ENCODE assay signal across 26 mouse cellular contexts in genomic region chr17:46477286-46477685, GRCm38 (mm10). TPM values are rescaled to one million over a fixed set of nuclear protein-coding genes. Genes with fewer than 3 reads are reported as not detected.
"Had no signal": no experiment of that assay in that cellular context is flagged by ENCODE, and none has a peak within 500 bp of the region (broad histone marks: within the 10 kb centered on the region; RNA-seq: fewer than 3 reads in every experiment).

No protein-coding gene starts in this region.

- H3K4me1 ChIP-seq: heart, embryonic 12.5 days; hindbrain, embryonic 13.5 days; intestine, embryonic 15.5 days; limb, embryonic 10.5 days; limb, embryonic 12.5 days; liver, embryonic 13.5 days; liver, embryonic 15.5 days had no signal

- H3K4me2 ChIP-seq: heart, embryonic 12.5 days; hindbrain, embryonic 13.5 days; intestine, embryonic 15.5 days; kidney, embryonic 15.5 days; limb, embryonic 12.5 days; liver, embryonic 11.5 days; liver, embryonic 13.5 days; liver, embryonic 15.5 days had no signal

- ATAC-seq: forebrain, embryonic 16.5 days; hindbrain, embryonic 16.5 days; inflammation-experienced regulatory T-cells, adult 6 months; intestine, embryonic 15.5 days; intestine, postnatal 0 days had no signal

- DNase-seq: gastrocnemius, adult 2 months; gastrocnemius, postnatal 10 days; gastrocnemius, postnatal 25 days; heart, adult 18-20 months; heart, postnatal 10 days; heart, postnatal 4 days; liver; liver, embryonic 13.5 days had no signal

- H3K9me3 ChIP-seq: heart, embryonic 10.5 days; heart, embryonic 12.5 days; hindbrain, embryonic 13.5 days; intestine, embryonic 15.5 days; kidney, embryonic 15.5 days; limb, embryonic 10.5 days; limb, embryonic 12.5 days; liver, embryonic 13.5 days; liver, embryonic 15.5 days had no signal

- H3K9ac ChIP-seq: heart, embryonic 12.5 days; hindbrain, embryonic 13.5 days; intestine, embryonic 15.5 days; kidney, embryonic 15.5 days; limb, embryonic 12.5 days; liver, embryonic 13.5 days; liver, embryonic 15.5 days had no signal

- H3K4me3 ChIP-seq: gastrocnemius, adult 2 months; heart, embryonic 10.5 days; heart, embryonic 12.5 days; hindbrain, embryonic 13.5 days; intestine, embryonic 15.5 days; kidney, embryonic 15.5 days; layer of hippocampus, adult 2 months; left cerebral cortex, adult 2 months; limb, embryonic 10.5 days; limb, embryonic 12.5 days; liver, embryonic 13.5 days; liver, embryonic 15.5 days had no signal

- H3K36me3 ChIP-seq: heart, embryonic 10.5 days; heart, embryonic 12.5 days; intestine, embryonic 15.5 days; kidney, embryonic 15.5 days; limb, embryonic 10.5 days; limb, embryonic 12.5 days; liver, embryonic 13.5 days; liver, embryonic 15.5 days had no signal

- H3K27me3 ChIP-seq: hindbrain, embryonic 13.5 days had no signal

- H3K27ac ChIP-seq: gastrocnemius, adult 2 months; heart, embryonic 10.5 days; hindbrain, embryonic 13.5 days; intestine, embryonic 15.5 days; kidney, embryonic 15.5 days; layer of hippocampus, adult 2 months; left cerebral cortex, adult 2 months; limb, embryonic 10.5 days; limb, embryonic 12.5 days; liver, embryonic 13.5 days; liver, embryonic 15.5 days had no signal

RNA-seq across cellular contexts. Expression of gene Slc22a7, which starts 39.0 kb away (rescaled TPM):
- polyA plus RNA-seq: forebrain, embryonic 16.5 days; heart, embryonic 12.5 days; heart, embryonic 14.5 days; hindbrain, embryonic 11.5 days; hindbrain, embryonic 13.5 days; hindbrain, embryonic 16.5 days; inflammation-experienced regulatory T-cells, adult 6 months; intestine, embryonic 15.5 days; intestine, postnatal 0 days; kidney, embryonic 15.5 days; limb, embryonic 10.5 days; limb, embryonic 12.5 days; limb, embryonic 14.5 days; liver, embryonic 11.5 days; liver, embryonic 13.5 days; liver, embryonic 15.5 days had no signal

RNA-seq across cellular contexts. Expression of gene Crip3, which starts 48.6 kb away (rescaled TPM):
- polyA plus RNA-seq: inflammation-experienced regulatory T-cells, adult 6 months; liver, embryonic 13.5 days; liver, embryonic 15.5 days had no signal
